Mouse (Mus musculus): ENCODE results near the gene Otulin. TPM values are rescaled to one million over a fixed set of nuclear protein-coding genes. Genes with fewer than 3 reads are reported as not detected.

The Otulin gene
- polyA plus RNA-seq, 1 experiment from 2014 or later: 20.5 TPM

DNA sequence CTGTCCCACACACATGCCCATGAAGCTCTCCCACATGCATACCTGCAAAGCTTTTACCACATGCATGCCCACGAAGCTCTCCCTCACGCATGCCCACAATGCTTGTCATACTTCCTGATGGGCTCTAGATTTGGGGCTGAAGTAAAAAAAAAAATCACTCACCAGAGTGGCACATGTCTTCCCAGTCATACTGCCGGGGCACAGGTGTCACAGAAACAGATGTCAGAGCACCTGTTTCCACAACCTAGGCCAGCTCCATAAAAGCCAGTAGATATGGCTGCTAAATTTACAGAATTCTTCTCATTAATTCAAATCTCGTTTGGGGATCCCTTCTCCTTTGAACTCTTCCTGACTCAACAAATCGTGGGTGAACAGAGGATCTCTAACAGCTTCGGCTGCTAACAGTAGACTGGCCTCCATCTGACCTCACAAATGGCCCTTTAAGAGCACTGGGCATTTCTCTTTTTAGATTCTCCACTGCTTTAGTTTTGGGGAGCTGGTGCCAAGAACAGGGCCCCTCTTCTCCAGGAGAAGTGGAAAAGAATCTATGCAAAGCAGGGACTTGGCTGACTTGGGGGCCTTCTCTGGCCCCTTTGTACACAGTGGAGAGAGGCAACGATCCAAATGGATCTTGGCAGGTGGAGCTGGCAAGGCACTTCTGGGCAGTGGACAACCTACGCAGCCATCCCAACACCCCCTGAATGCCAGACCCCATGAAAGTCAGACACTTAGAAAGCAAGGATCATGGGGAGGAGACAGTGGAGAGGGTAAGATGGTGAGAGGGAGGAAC, 55.3 kb downstream of the Otulin start:
- peak; percentile 81 for ATAC-seq (ENCODE audit: low FRiP score)
- 79% methylated on average over 8 of the region's 8 CpGs for WGBS
- peaks cover 24% of the 10 kb centered on the region for H3K36me3 ChIP-seq
- H3K27me3 ChIP-seq (replicated peaks): no peaks in the 10 kb centered on the region
- H3K4me2 ChIP-seq: no peak overlapping the region
- H3K27ac ChIP-seq (replicated peaks): no peak overlapping the region
- H3K9ac ChIP-seq (replicated peaks): no peak overlapping the region
- no peaks in the 10 kb centered on the region; the same call in 1 of the 2 replicates for H3K4me1 ChIP-seq
- no peaks in the 10 kb centered on the region for H3K9me3 ChIP-seq (replicated peaks)
- no peak overlapping the region for H3K4me3 ChIP-seq (replicated peaks)

- Histone ChIP-seq H3K4me1 (no peaks in the 10 kb centered on the region; the same call in 1 of the 2 replicates), H3K9ac (replicated peaks) (no peak overlapping the region), H3K4me2 (no peak overlapping the region), H3K4me3 (replicated peaks) (no peak overlapping the region), H3K27ac (replicated peaks) (no peak overlapping the region), H3K9me3 (replicated peaks) (no peaks in the 10 kb centered on the region), H3K27me3 (replicated peaks) (no peaks in the 10 kb centered on the region), H3K36me3 (peaks cover 46% of the 10 kb centered on the region)
- 80% methylated on average over 8 of the region's 8 CpGs for WGBS
- ATAC-seq (ENCODE audit: low FRiP score): no peak
Observed at GRCm38 (mm10) chr15:27571179-27571578, 59.3 kb downstream of the Otulin start.

GRCm38 (mm10) chr15:27570385-27570784, 60.1 kb downstream of the Otulin start:
- Histone ChIP-seq H3K9me3 (replicated peaks) (no peaks in the 10 kb centered on the region), H3K27ac (replicated peaks) (no peak overlapping the region), H3K27me3 (replicated peaks) (no peaks in the 10 kb centered on the region), H3K9ac (replicated peaks) (no peak overlapping the region), H3K36me3 (peaks cover 54% of the 10 kb centered on the region), H3K4me3 (replicated peaks) (no peak overlapping the region), H3K4me1 (no peaks in the 10 kb centered on the region), H3K4me2 (no peak overlapping the region)
- no peak for ATAC-seq (ENCODE audit: low FRiP score)
- 88% methylated on average over 4 of the region's 4 CpGs for WGBS

GRCm38 (mm10) chr15:27569924-27570323, 60.6 kb downstream of the Otulin start:
- no peaks in the 10 kb centered on the region for H3K27me3 ChIP-seq (replicated peaks)
- H3K9me3 ChIP-seq (replicated peaks): no peaks in the 10 kb centered on the region
- WGBS: 78% methylated on average over 2 of the region's 2 CpGs
- no peak overlapping the region for H3K4me2 ChIP-seq
- peaks cover 56% of the 10 kb centered on the region for H3K36me3 ChIP-seq
- no peak overlapping the region for H3K9ac ChIP-seq (replicated peaks)
- H3K27ac ChIP-seq (replicated peaks): no peak overlapping the region
- no peak overlapping the region for H3K4me3 ChIP-seq (replicated peaks)
- ATAC-seq (ENCODE audit: low FRiP score): no peak
- H3K4me1 ChIP-seq: no peaks in the 10 kb centered on the region

DNA sequence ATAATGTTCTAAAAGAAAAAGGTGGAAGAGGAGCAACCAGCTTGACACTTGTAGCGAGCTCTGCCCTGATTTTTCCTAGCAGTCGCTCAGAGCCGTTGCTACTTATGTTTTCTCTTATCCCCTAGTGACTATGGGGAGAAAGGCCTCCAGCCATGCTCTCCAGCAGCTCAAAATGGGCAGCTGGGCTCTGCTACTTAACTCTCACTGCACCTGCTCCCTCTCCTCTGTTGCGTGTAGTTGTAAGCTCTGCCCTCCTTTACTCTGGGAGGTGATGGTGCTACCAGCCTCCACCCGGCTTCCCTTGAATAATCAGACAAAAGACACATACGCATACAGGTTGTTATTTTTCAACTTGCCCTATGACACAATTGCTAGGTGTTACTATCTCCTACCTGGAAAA, 62.1 kb downstream of the Otulin start:
- 70% methylated on average over 6 of the region's 6 CpGs for WGBS
- Histone ChIP-seq H3K36me3 (peaks cover 58% of the 10 kb centered on the region), H3K4me3 (replicated peaks) (no peak overlapping the region), H3K9me3 (replicated peaks) (no peaks in the 10 kb centered on the region), H3K27ac (replicated peaks) (no peak overlapping the region), H3K4me2 (no peak overlapping the region), H3K4me1 (no peaks in the 10 kb centered on the region), H3K27me3 (replicated peaks) (no peaks in the 10 kb centered on the region), H3K9ac (replicated peaks) (no peak overlapping the region)
- ATAC-seq (ENCODE audit: low FRiP score): no peak

GRCm38 (mm10) chr15:27567356-27567755, 63.1 kb downstream of the Otulin start:
- H3K4me1 ChIP-seq: no peaks in the 10 kb centered on the region
- no peak overlapping the region for H3K27ac ChIP-seq (replicated peaks)
- no peak overlapping the region for H3K4me2 ChIP-seq
- H3K36me3 ChIP-seq: peaks cover 51% of the 10 kb centered on the region
- H3K4me3 ChIP-seq (replicated peaks): no peak overlapping the region
- no peaks in the 10 kb centered on the region for H3K9me3 ChIP-seq (replicated peaks)
- no peak overlapping the region for H3K9ac ChIP-seq (replicated peaks)
- 96% methylated on average over 16 of the region's 16 CpGs for WGBS
- ATAC-seq (ENCODE audit: low FRiP score): no peak
- H3K27me3 ChIP-seq (replicated peaks): no peaks in the 10 kb centered on the region

DNA sequence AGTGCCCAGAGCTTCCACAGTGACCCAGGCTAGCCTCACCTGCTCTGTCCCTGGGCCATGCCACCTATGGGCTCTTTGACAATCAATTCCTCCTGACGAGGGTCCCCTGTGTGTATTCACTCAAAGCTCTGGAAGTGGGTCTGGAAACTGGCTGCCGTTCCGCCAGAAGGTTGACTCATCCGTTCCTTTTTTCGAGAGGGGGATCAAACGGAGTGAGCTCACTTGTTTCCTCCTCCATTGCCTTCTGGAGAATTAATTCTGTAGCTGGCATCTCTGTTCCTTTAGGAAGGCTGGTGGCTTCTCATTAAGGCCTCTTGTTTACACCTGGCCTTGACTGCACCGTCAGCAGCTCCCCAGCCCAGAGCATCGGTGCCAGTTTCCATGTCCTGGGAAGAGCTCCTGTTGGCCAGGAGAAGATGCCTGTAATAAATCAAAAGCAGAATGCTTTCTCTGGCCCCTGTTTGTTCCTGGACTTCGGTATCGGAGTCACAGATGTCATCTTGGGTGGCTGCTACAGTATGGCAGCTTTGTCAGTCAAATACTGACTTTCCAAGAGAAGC, 64.8 kb downstream of the Otulin start:
- Histone ChIP-seq H3K9me3 (replicated peaks) (no peaks in the 10 kb centered on the region), H3K4me2 (no peak overlapping the region), H3K36me3 (peaks cover 43% of the 10 kb centered on the region), H3K4me3 (replicated peaks) (no peak overlapping the region), H3K27ac (replicated peaks) (no peak overlapping the region), H3K27me3 (replicated peaks) (no peaks in the 10 kb centered on the region), H3K9ac (replicated peaks) (no peak overlapping the region), H3K4me1 (no peaks in the 10 kb centered on the region)
- 89% methylated on average over 10 of the region's 10 CpGs for WGBS
- ATAC-seq (ENCODE audit: low FRiP score): no peak

DNA sequence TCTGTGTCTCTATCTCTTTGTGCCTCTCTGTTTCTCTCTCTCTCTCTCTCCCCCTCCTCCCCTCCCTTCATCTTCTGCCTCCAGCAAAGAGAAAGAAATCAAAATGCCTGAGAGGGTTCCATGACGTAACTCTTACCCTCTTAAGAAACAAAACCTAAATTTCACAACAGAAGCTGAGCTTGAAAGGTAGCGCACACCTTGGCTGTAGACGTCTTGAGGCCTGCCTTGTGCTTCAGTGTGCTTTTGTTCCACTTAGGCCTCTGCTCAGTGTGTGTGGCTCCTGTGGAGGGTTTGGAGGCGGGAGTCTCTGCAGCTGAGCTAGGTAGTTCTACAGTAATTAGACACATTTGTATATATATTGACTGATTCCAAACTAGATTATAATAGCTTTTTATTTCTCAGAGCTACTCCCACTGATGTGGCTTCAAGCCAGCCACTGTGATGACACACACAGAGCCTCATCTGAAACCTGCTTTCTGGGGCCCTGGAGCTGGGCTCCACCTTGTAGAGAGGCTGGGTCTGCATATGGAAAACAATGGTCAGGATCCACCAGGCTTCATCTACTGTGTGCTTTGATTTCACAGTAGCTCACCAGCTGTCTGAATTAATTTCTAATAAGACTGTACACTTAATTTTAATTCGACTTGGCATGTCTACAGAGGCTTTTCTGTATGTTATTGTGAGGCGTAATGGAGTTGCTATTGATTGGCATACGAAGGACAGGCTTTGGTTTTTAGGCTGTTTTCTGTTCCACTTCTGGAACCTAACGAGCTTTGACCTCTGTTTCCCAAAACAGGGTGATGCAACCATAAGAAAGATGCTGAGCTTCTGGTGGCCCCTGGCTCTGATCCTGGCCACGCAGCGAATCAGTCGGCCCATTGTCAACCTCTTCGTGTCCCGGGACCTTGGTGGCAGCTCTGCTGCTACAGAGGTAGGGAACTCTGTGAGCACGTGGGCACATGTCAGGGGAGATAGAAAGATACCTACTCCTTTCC, 66.1 kb downstream of the Otulin start:
- H3K36me3 ChIP-seq: peaks cover 42% of the 10 kb centered on the region
- H3K27me3 ChIP-seq (replicated peaks): no peaks in the 10 kb centered on the region
- no peak for ATAC-seq (ENCODE audit: low FRiP score)
- H3K4me1 ChIP-seq: peaks cover 3% of the 10 kb centered on the region; the same call in 1 of the 2 replicates
- H3K4me2 ChIP-seq: no peak overlapping the region
- no peak overlapping the region for H3K4me3 ChIP-seq (replicated peaks)
- 87% methylated on average over 14 of the region's 14 CpGs for WGBS
- H3K9ac ChIP-seq (replicated peaks): no peak overlapping the region
- H3K27ac ChIP-seq (replicated peaks): no peak overlapping the region
- H3K9me3 ChIP-seq (replicated peaks): no peaks in the 10 kb centered on the region

- WGBS: 88% methylated on average over 11 of the region's 11 CpGs
- ATAC-seq (ENCODE audit: low FRiP score): no peak
- Histone ChIP-seq H3K9ac (replicated peaks) (no peak overlapping the region), H3K4me2 (no peak overlapping the region), H3K4me3 (replicated peaks) (no peak overlapping the region), H3K36me3 (peaks cover 11% of the 10 kb centered on the region), H3K9me3 (replicated peaks) (no peaks in the 10 kb centered on the region), H3K27ac (replicated peaks) (no peak overlapping the region), H3K27me3 (replicated peaks) (no peaks in the 10 kb centered on the region; the same call in 1 of the 2 replicates), H3K4me1 (peaks cover 19% of the 10 kb centered on the region)
Observed at GRCm38 (mm10) chr15:27560315-27560714, 70.2 kb downstream of the Otulin start.

GRCm38 (mm10) chr15:27558456-27559147, 71.9 kb downstream of the Otulin start:
- H3K9ac ChIP-seq (replicated peaks): no peak overlapping the region
- WGBS: 42% methylated on average over 16 of the region's 16 CpGs

DNA sequence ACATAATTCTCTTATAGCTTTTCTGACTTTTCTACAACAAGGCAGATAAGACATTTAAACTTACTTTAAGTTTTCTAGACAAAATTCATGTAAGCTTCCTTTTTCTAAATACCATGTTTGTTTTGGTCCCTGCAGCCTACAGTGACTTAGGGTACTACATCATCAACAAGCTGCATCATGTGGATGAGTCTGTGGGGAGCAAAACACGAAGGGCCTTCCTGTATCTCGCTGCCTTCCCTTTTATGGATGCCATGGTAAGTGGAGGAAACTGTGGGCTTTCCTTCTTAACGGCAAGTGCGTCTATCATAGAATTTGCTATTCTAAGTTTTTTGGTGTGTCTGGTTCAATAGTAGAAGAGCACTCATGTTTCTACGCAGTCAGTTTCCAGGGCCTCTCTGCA, 76.9 kb downstream of the Otulin start:
- no peak overlapping the region for H3K4me3 ChIP-seq (replicated peaks)
- WGBS: 90% methylated on average over 5 of the region's 5 CpGs
- ATAC-seq (ENCODE audit: low FRiP score): no peak

More at GRCm38 (mm10) chr15:27558456-27559147, 71.9 kb downstream of the Otulin start:
- peak; percentile 79 for ATAC-seq (ENCODE audit: low FRiP score)
- Histone ChIP-seq H3K4me3 (replicated peaks) (no peak overlapping the region), H3K27me3 (replicated peaks) (no peaks in the 10 kb centered on the region; the same call in 1 of the 2 replicates), H3K4me1 (peaks cover 19% of the 10 kb centered on the region), H3K9me3 (replicated peaks) (no peaks in the 10 kb centered on the region), H3K4me2 (peak overlapping the region; percentile 22; the same call in 1 of the 2 replicates), H3K36me3 (peaks cover 10% of the 10 kb centered on the region; the same call in 1 of the 2 replicates), H3K27ac (replicated peaks) (peak overlapping the region; percentile 56)

More for the DNA sequence above, 76.9 kb downstream of the Otulin start:
- no peak overlapping the region for H3K27ac ChIP-seq (replicated peaks)
- H3K4me2 ChIP-seq: no peak overlapping the region
- no peaks in the 10 kb centered on the region for H3K9me3 ChIP-seq (replicated peaks)
- no peaks in the 10 kb centered on the region; the same call in 1 of the 2 replicates for H3K27me3 ChIP-seq (replicated peaks)
- no peak overlapping the region for H3K9ac ChIP-seq (replicated peaks)
- H3K36me3 ChIP-seq: 0 out of 2 replicates have a peak, but pooled peaks cover 7% of the 10 kb centered on the region
- peaks cover 26% of the 10 kb centered on the region for H3K4me1 ChIP-seq
